Mouse (Mus musculus): ENCODE measurements at regions not wholly inside any gene's neighbourhood (a gene's known extent, or its start where the extent isn't known, plus 50 kb on each side); places are given as distances from the start of the nearest gene placed in this dataset.

DNA sequence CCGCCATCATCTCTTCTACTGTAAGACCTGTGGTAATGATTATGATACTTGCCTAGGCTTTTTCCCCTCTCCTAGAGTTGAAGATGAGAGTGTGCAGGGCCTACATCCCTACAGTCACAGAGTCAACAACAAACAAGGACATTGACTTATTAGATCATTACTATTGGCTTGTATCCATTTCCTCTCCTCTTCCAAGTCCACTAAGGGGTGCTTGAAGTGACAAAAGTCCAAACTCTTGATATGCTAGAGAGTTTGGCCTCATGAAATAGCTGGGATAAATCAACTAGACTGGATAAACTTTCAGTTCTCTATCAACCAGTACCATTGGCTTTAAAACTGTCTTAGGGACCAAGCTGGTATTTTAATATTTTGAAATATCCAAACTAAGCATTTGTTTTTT is 165.7 kb upstream of the Ap5m1 start:
- Histone ChIP-seq H3K9me3 (ENCODE audit: control insufficient read depth, low read length) (peaks cover 10% of the 10 kb centered on the region), H3K27me3 (replicated peaks; ENCODE audit: control insufficient read depth, insufficient read depth, low read length) (no peaks in the 10 kb centered on the region), H3K4me2 (ENCODE audit: low read length) (no peak overlapping the region), H3K36me3 (ENCODE audit: control insufficient read depth, insufficient read depth) (no peaks in the 10 kb centered on the region), H3K4me1 (replicated peaks; ENCODE audit: control insufficient read depth, insufficient read depth, low read length) (peaks cover 4% of the 10 kb centered on the region), H3K27ac (ENCODE audit: low read length) (no peak overlapping the region), H3K4me3 (replicated peaks; ENCODE audit: low read length) (no peak overlapping the region), H3K9ac (replicated peaks; ENCODE audit: low read depth, low read length) (no peak overlapping the region)
- ATAC-seq, result no peak
- 97% methylated on average over 1 of the region's 1 CpGs for WGBS

DNA sequence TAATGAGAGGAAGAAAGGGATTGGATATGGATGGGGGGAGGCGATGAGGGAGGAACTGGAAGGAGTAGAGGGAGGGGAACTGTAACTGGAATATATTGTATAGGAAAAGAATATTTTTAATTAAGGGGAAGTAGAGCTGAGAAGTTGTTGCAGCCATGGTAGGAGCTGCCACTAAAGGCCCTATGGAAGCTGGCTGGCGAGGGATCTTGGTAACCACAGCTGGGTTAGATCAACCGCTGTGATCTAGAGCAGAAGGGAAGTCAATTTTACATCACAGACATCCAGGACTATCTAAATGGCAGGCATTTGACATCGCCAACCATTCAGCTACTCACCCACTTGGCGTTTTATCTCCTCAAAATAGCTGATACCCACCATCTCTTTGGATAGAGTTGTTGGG is 168.8 kb upstream of the Ap5m1 start:
- peaks cover 16% of the 10 kb centered on the region for H3K27me3 ChIP-seq (replicated peaks; ENCODE audit: control insufficient read depth, insufficient read depth, low read length)
- H3K36me3 ChIP-seq (ENCODE audit: control insufficient read depth, insufficient read depth), result no peaks in the 10 kb centered on the region
- no peaks in the 10 kb centered on the region for H3K4me1 ChIP-seq (replicated peaks; ENCODE audit: control insufficient read depth, insufficient read depth, low read length)
- H3K9me3 ChIP-seq (ENCODE audit: control insufficient read depth, low read length), result peaks cover 10% of the 10 kb centered on the region
- 95% methylated on average over 5 of the region's 5 CpGs for WGBS
- ATAC-seq, result no peak
- no peak overlapping the region for H3K4me2 ChIP-seq (ENCODE audit: low read length)
- H3K27ac ChIP-seq (ENCODE audit: low read length), result no peak overlapping the region
- no peak overlapping the region for H3K4me3 ChIP-seq (replicated peaks; ENCODE audit: low read length)
- no peak overlapping the region for H3K9ac ChIP-seq (replicated peaks; ENCODE audit: low read depth, low read length)

- H3K4me1 ChIP-seq (replicated peaks; ENCODE audit: control insufficient read depth, insufficient read depth, low read length), result no peaks in the 10 kb centered on the region
- no peak overlapping the region for H3K4me3 ChIP-seq (replicated peaks; ENCODE audit: low read length)
- 91% methylated on average over 7 of the region's 7 CpGs for WGBS
- H3K27me3 ChIP-seq (replicated peaks; ENCODE audit: control insufficient read depth, insufficient read depth, low read length), result peaks cover 16% of the 10 kb centered on the region
- ATAC-seq, result no peak
- H3K4me2 ChIP-seq (ENCODE audit: low read length), result no peak overlapping the region
- H3K9me3 ChIP-seq (ENCODE audit: control insufficient read depth, low read length), result peaks cover 10% of the 10 kb centered on the region
- no peak overlapping the region for H3K27ac ChIP-seq (ENCODE audit: low read length)
- no peaks in the 10 kb centered on the region for H3K36me3 ChIP-seq (ENCODE audit: control insufficient read depth, insufficient read depth)
- H3K9ac ChIP-seq (replicated peaks; ENCODE audit: low read depth, low read length), result no peak overlapping the region
Observed at GRCm38 (mm10) chr14:48896235-48896634, 169.7 kb upstream of the Ap5m1 start.

DNA sequence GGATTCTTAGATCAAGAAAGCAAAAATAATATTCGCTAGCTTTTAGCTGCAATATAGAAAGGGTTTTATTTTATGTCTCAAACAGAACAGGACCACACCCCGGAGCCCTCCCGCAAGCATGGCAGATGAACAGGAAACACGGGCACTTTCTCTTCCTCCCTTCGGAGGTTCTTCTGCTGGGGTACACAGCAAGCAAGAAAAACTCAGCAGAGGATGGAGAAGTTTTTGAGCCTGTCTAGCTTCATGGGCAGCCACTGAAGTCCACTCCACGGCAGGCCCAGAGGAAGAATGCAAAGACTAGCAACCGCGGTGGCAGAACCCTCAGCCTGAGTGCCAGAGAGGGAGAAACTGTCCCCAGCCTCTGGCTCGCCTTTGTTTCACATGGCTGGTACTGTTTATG is 174.7 kb upstream of the Ap5m1 start:
- Histone ChIP-seq H3K4me3 (replicated peaks; ENCODE audit: low read length) (no peak overlapping the region), H3K36me3 (ENCODE audit: control insufficient read depth, insufficient read depth) (no peaks in the 10 kb centered on the region), H3K9me3 (ENCODE audit: control insufficient read depth, low read length) (no peaks in the 10 kb centered on the region), H3K27ac (ENCODE audit: low read length) (no peak overlapping the region), H3K4me2 (ENCODE audit: low read length) (no peak overlapping the region), H3K9ac (replicated peaks; ENCODE audit: low read depth, low read length) (no peak overlapping the region), H3K27me3 (replicated peaks; ENCODE audit: control insufficient read depth, insufficient read depth, low read length) (peaks cover 20% of the 10 kb centered on the region), H3K4me1 (replicated peaks; ENCODE audit: control insufficient read depth, insufficient read depth, low read length) (0 out of 2 replicates have a peak, but pooled peaks cover 2% of the 10 kb centered on the region)
- ATAC-seq, result no peak
- WGBS, result 71% methylated on average over 9 of the region's 9 CpGs

DNA sequence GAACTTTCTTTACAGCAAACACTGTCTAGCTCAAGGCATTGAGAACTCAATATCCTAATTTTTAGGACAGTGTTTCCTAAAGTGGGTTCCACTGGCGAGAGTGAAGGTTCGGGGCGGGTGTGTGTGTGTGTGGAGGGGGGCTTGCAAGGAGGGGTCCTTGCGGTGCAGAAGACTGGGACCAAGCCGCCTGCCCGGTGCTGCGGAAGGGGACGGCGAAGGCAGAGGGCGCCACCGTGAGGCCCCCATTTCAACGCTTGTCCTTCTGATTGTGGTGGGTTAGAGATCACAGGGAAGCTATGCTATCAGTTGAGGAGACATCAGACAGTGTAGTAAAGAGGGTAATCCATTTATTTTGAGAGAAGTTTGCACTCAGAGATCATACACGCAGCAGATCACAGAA is 176.9 kb upstream of the Ap5m1 start:
- Histone ChIP-seq H3K27ac (ENCODE audit: low read length) (no peak overlapping the region), H3K4me1 (replicated peaks; ENCODE audit: control insufficient read depth, insufficient read depth, low read length) (0 out of 2 replicates have a peak, but pooled peaks cover 2% of the 10 kb centered on the region), H3K4me2 (ENCODE audit: low read length) (peak overlapping the region; percentile 13; the same call in 1 of the 2 replicates), H3K9me3 (ENCODE audit: control insufficient read depth, low read length) (no peaks in the 10 kb centered on the region), H3K27me3 (replicated peaks; ENCODE audit: control insufficient read depth, insufficient read depth, low read length) (peaks cover 17% of the 10 kb centered on the region), H3K9ac (replicated peaks; ENCODE audit: low read depth, low read length) (no peak overlapping the region), H3K36me3 (ENCODE audit: control insufficient read depth, insufficient read depth) (no peaks in the 10 kb centered on the region), H3K4me3 (replicated peaks; ENCODE audit: low read length) (no peak overlapping the region)
- ATAC-seq, result 0 out of 2 replicates have a peak, but pooled peaks have one; percentile 23
- WGBS, result 3% methylated on average over 13 of the region's 13 CpGs

DNA sequence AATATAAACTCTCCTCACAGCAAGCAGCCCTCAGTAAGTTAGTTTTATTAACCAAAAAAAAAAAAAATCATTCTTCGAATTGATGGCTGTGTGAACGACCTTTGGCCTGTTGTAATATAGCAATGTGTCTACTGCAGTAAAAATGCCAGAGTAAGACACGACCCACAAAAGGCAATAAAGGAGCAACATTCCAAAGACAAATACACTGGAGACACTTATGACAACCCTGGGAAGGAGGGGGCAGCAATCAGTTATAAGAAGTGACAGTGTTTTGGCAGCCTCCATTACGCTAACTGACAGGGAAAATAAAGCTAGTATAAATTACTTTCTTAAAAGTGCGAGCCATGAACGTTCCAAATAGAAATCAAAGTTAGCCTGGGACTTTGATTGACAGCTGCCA is 185.9 kb upstream of the Ap5m1 start:
- Histone ChIP-seq H3K4me3 (replicated peaks; ENCODE audit: low read length) (no peak overlapping the region), H3K36me3 (ENCODE audit: control insufficient read depth, insufficient read depth) (no peaks in the 10 kb centered on the region), H3K9ac (replicated peaks; ENCODE audit: low read depth, low read length) (no peak overlapping the region), H3K27me3 (replicated peaks; ENCODE audit: control insufficient read depth, insufficient read depth, low read length) (peaks cover 3% of the 10 kb centered on the region; the same call in 1 of the 2 replicates), H3K9me3 (ENCODE audit: control insufficient read depth, low read length) (no peaks in the 10 kb centered on the region), H3K4me2 (ENCODE audit: low read length) (no peak overlapping the region), H3K27ac (ENCODE audit: low read length) (no peak overlapping the region), H3K4me1 (replicated peaks; ENCODE audit: control insufficient read depth, insufficient read depth, low read length) (peaks cover 3% of the 10 kb centered on the region; the same call in 1 of the 2 replicates)
- peak; percentile 50 for ATAC-seq
- WGBS, result 23% methylated on average over 6 of the region's 6 CpGs

GRCm38 (mm10) chr14:48877998-48878657 is 187.8 kb upstream of the Ap5m1 start:
- Histone ChIP-seq H3K9me3 (ENCODE audit: control insufficient read depth, low read length) (no peaks in the 10 kb centered on the region), H3K4me2 (ENCODE audit: low read length) (no peak overlapping the region), H3K27me3 (replicated peaks; ENCODE audit: control insufficient read depth, insufficient read depth, low read length) (no peaks in the 10 kb centered on the region), H3K9ac (replicated peaks; ENCODE audit: low read depth, low read length) (no peak overlapping the region), H3K4me3 (replicated peaks; ENCODE audit: low read length) (no peak overlapping the region), H3K4me1 (replicated peaks; ENCODE audit: control insufficient read depth, insufficient read depth, low read length) (peaks cover 3% of the 10 kb centered on the region; the same call in 1 of the 2 replicates), H3K36me3 (ENCODE audit: control insufficient read depth, insufficient read depth) (no peaks in the 10 kb centered on the region), H3K27ac (ENCODE audit: low read length) (no peak overlapping the region)
- 84% methylated on average over 12 of the region's 12 CpGs for WGBS
- no peak for ATAC-seq

DNA sequence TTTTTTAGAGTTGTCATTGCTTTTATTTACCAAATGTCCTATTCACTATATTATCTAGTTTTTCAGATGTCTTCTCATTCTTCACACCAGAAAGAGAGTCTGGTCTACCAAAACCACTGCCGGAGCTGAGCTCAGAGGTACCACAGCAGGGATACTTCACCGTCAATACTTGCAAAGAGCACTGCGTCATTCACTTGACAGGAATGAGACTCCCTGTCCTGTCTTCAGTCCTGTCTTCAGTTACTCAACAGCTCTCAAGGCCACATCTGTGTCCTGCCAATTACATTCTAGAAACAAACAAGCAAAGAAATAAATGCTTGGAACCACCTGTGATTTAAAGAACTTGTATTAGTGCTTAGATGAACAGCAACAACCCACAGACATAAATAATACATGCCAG is 194.6 kb upstream of the Ap5m1 start:
- WGBS, result 95% methylated on average over 3 of the region's 3 CpGs

DNA sequence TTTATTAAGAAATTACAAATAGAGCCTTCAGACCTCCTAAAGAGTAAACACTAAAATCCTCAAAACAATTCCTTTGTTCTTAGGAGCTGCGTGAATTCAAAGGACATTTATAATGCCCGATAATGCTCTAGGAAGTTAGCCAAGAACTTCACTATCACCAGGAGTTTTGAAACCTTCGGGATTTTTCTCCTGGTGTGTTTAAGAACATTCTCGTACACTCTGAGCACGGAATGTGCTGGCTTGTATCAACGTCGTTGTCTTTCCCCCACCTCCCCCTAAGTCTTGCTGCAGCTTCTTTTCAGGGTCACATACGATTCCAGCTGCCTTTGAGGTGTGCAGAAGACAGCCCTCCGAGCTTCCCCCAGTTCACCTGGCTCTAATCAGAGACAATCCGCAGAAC is 195.9 kb upstream of the Ap5m1 start:
- Histone ChIP-seq H3K27ac (ENCODE audit: low read length) (no peak overlapping the region), H3K27me3 (replicated peaks; ENCODE audit: control insufficient read depth, insufficient read depth, low read length) (no peaks in the 10 kb centered on the region), H3K4me2 (ENCODE audit: low read length) (no peak overlapping the region), H3K4me1 (replicated peaks; ENCODE audit: control insufficient read depth, insufficient read depth, low read length) (no peaks in the 10 kb centered on the region), H3K9me3 (ENCODE audit: control insufficient read depth, low read length) (no peaks in the 10 kb centered on the region), H3K4me3 (replicated peaks; ENCODE audit: low read length) (no peak overlapping the region), H3K9ac (replicated peaks; ENCODE audit: low read depth, low read length) (no peak overlapping the region), H3K36me3 (ENCODE audit: control insufficient read depth, insufficient read depth) (no peaks in the 10 kb centered on the region)
- ATAC-seq, result no peak
- 58% methylated on average over 10 of the region's 10 CpGs for WGBS

More for the DNA sequence above, 194.6 kb upstream of the Ap5m1 start:
- Histone ChIP-seq H3K4me2 (ENCODE audit: low read length) (no peak overlapping the region), H3K27ac (ENCODE audit: low read length) (no peak overlapping the region), H3K27me3 (replicated peaks; ENCODE audit: control insufficient read depth, insufficient read depth, low read length) (no peaks in the 10 kb centered on the region), H3K36me3 (ENCODE audit: control insufficient read depth, insufficient read depth) (no peaks in the 10 kb centered on the region), H3K4me3 (replicated peaks; ENCODE audit: low read length) (no peak overlapping the region), H3K9ac (replicated peaks; ENCODE audit: low read depth, low read length) (no peak overlapping the region), H3K9me3 (ENCODE audit: control insufficient read depth, low read length) (no peaks in the 10 kb centered on the region), H3K4me1 (replicated peaks; ENCODE audit: control insufficient read depth, insufficient read depth, low read length) (no peaks in the 10 kb centered on the region)
- no peak for ATAC-seq

- Histone ChIP-seq H3K36me3 (ENCODE audit: control insufficient read depth, insufficient read depth) (no peaks in the 10 kb centered on the region), H3K4me1 (replicated peaks; ENCODE audit: control insufficient read depth, insufficient read depth, low read length) (peaks cover 18% of the 10 kb centered on the region), H3K9ac (replicated peaks; ENCODE audit: low read depth, low read length) (no peak overlapping the region), H3K4me3 (replicated peaks; ENCODE audit: low read length) (no peak overlapping the region), H3K4me2 (ENCODE audit: low read length) (no peak overlapping the region), H3K9me3 (ENCODE audit: control insufficient read depth, low read length) (no peaks in the 10 kb centered on the region), H3K27ac (ENCODE audit: low read length) (no peak overlapping the region), H3K27me3 (replicated peaks; ENCODE audit: control insufficient read depth, insufficient read depth, low read length) (peaks cover 4% of the 10 kb centered on the region; the same call in 1 of the 2 replicates)
- ATAC-seq, result no peak
- 87% methylated on average over 5 of the region's 5 CpGs for WGBS
Observed at GRCm38 (mm10) chr14:48855453-48855852, 181.8 kb upstream of the Otx2 start.

Data from forebrain, embryonic 16.5 days (tissue).